Mouse (Mus musculus) left cerebral cortex, postnatal 4 days (tissue): Measurements from ENCODE around the gene Ccdc33. TPM values are rescaled to one million over a fixed set of nuclear protein-coding genes. Genes with fewer than 3 reads are reported as not detected.

Experiments used
- DNase-seq: peaks from one replicate; pipeline ENCODE4 v3.0.0-alpha.2; 2022
- intact Hi-C: fragments of 180-260 bp; cut with DNase I; formaldehyde crosslinking; loops from one replicate; pipeline ENCODE4 v1.15.1; 2025
- total RNA-seq, 2 experiments: library from RNA; stranded (reverse); gene quantifications; 2 replicates each; pipeline ENCODE4 v1.2.3; 2021

The Ccdc33 gene
- total RNA-seq, 2 experiments from 2014 or later = 0.62 to 0.66 TPM

DNA sequence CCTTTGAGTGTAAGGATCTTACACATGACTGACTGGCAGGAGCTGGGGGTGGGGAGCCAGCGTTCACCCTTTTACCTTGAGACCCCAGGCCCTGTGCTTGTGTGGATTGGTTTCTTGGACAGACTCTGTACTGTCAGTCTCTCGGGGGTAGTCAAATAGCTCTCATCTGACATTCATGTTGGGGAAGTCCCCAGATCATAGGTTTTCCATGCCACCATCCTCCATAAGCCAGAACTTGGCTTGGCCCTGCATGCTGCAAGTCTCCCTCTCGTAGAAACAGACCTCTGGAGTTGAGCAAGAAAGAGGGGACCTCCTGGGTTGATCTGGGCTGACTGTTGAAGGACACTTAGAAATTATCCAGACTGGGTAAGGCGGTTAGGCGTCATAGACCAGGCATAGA lies 100.2 kb downstream of the Ccdc33 start:
- intact Hi-C loops = no loop called here
- no peak for DNase-seq

DNA sequence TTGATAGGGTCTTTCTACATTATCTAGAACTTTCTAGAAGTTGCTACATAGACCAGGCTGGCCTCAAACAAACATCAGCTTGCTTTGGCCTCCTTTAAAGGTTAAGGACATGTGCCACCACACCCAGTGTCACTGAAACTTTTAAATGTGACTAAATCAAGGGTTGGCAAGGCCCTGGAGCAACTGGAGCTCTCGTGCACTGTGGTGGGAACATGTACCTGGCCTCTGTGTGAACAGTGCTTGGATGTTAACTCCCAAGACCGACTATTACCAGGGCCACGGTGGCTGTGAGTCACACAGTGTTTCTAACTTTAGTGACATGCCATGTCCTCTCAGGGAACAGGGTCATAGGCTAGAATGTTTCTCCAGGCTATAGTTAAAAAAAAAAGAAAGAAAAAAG lies 101.7 kb downstream of the Ccdc33 start:
- DNase-seq = no peak
- intact Hi-C loops = no loop called here

DNA sequence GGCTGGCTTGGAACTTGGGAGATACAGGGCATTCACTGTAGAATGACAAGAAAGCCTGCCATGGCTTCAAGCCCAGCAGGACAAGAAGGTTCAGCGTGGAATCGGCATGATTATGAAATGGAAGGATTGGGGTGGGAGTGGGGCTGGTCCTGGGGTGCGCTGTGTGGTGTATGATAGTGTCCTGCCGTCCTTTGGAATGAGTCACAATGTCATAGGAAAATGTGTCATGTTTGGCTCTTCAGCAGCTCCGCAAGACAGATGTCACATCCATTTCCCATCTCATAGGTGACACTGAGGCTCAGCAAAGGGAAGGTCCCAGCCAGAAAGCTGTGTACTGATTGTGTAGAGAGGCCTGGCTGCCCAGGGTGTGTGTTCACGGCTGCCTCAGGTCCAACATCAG lies 102.8 kb downstream of the Ccdc33 start:
- intact Hi-C loops = no loop called here
- DNase-seq = no peak

DNA sequence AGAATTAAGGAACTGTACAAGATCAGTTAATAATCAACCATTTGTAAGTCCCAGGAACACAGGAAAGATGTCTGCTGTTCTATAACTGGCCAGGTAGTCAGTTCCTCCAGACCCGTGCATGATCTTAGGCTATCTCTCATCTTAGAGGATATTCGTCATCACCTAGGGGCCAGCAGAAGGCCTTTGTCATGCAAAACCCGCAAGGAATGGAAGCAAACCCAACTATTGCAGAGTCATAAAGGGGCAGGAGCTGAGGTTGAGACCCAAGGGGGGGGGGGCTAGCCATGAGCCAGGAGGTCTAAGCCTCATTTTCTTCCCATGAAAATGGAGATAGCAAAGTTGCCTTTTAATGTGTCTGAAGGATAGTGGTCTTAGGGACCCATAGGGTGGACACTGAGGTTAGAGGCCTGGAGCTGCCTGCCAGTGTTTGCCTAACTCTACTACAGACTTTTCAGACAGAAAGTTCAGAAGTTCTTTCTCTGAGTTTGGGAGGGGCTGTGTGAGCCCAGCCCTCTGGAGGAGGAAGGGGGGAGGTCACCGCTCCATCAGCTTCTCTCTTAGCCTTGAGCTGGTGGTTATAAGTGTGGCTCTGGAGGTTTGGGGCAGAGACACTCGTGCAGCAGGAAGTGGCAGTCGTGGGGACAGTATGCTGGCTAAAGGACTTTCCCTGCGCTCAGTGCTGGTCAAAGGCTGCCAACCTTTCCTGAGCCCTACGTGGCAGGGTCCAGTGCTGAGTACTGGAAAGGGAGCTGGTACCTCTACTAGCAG lies 104.0 kb downstream of the Ccdc33 start:
- no peak for DNase-seq
- intact Hi-C loops = no loop called here

DNA sequence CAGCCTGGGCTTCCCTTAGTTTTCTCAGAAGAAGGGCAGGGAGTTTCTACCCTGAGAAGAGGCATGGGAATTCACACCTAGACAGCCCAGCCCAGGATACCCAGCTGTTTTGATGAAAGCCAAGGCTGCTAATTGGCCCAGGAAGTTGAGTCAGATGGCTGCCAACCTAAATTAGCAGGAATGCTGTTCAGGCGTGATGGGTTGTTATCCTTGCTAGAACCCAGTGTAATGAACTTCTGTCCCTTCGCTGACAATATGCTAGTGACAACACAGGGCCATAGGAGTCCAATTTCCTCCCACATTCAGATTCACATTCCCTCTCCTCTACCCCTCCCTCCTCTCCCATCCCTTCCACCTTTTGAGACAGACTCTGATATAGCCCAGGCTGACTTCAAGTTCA lies 105.7 kb downstream of the Ccdc33 start:
- intact Hi-C loops = no loop called here
- no peak for DNase-seq

DNA sequence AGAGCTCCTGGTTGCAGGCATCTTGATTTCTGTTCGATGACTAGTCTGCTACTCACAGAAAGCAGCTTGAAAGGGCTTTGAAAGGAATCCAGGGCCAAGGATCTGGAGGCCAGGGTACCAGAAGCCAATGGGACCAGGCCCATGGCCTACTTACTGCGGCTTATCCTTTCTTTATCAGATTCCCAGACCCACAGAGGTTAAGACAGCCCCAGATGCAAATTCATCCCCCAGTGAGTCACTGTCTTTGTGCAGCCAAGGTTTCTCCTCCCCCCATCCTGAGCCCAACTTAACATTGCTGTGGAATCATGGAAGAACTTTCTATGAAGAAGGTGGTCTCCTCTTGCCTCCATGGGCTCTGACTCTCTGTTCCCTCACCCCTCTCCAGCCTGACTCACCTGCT lies 106.1 kb downstream of the Ccdc33 start:
- DNase-seq = no peak
- intact Hi-C loops = no loop called here

DNA sequence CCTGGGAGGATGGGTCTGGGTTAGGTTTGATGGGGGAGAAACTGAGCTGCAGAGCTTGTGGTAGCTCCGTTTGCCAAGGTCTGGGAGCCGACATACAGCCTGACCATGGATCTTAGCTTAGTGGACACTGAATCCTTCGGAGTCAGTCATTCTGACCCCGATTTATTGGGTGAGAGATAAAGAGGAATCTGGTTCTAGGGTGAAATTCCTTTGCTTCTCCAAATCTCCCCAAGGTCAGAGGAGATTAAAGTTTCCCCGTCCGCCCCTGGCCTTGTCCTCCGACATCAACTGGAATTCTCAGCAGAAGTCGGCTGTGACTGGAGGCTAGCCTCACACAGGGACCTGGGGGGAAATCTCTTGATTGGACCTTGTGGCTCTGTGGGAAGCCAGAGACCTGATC lies 107.1 kb downstream of the Ccdc33 start:
- no peak for DNase-seq
- intact Hi-C loops = no loop called here

DNA sequence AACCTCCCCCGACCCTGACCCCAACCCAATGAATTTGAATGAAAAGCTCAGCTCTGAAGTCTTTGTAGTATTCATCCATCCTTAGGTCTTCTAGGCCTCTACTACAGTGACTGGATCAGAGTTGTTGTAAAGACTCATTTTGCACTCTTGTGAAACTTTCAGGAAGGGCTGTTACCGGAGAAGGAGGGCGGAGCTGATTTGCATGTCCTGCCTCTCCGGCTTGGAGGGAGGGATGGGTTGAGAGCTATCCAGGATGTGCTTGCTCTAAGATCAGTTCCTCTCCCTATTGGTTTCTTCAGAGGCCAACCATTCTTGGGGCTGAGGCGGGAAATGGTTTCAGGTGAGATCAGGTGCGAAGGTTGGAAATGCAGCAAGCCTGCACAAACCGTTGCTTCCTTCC lies 107.6 kb downstream of the Ccdc33 start:
- intact Hi-C loops = no loop called here
- no peak for DNase-seq

DNA sequence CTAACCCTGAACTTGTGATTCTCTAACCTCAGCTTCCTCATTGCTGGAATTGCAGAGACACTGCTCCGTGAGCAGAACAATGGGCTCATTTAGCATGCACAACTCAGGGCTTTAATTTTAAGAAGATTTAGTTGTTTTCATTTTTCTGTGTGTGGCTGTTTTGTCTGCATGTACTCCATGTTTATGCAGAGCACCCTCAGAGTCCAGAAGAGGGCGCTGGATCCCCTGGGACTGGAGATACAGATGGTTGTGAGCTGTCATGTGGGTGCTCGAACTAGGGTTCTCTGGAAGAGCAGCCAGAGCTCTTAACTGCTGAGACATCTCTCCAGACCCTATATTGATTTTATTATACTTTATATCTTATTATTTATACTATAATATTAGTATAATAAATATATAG lies 109.0 kb downstream of the Ccdc33 start:
- no peak for DNase-seq
- intact Hi-C loops = no loop called here

DNA sequence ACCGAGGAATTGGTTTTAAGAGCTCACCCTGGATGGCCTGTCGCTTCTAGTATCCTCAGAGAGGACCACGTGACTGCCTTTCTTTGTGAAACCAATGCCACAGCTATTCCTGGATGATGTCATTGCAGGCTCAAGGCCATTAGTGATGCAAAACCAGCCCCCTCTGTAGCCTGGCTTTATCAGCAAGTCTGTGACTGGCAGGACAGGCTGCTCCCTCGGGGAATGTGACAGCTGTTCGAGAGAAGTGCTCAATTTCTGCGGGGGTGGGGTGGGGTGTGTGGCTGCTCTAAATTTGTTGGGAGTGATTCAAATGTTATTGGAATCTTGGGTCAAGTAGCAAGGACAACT lies 109.6 kb downstream of the Ccdc33 start:
- peak; percentile 92 for DNase-seq
- intact Hi-C loops = no loop called here

DNA sequence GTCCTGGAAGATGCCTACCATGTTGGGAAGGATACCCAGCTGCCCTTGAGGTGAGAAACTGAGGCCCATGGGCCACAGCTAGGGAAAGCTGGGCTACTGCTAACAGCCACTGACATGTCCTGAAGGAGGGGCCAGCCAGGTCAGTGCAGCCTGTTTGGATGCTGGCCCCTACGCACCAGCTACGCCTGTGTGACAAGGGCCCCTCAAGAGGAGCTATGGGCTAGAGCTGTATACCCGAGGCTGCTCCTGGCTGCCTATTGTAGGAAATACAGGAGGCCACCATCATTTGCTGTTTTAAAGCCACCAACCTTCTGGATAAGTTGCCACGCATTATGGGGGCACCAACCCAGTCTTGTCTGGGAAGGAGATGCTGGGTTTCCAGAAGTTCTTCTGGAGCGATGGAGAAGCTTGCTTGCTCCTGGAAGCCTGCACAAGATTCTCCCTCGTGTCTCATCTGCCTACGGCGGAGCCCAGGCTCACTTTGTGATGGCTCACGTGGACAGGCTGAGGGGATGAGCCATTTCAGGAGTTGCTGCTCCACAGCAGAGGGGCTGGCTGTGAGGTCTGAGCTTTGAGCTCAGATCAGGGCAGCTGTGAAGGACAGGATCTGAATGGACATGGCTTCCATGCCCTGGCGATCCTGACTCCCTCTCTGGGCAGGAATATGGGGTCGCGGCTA lies 110.1 kb downstream of the Ccdc33 start:
- no peak for DNase-seq
- intact Hi-C loops = no loop called here

DNA sequence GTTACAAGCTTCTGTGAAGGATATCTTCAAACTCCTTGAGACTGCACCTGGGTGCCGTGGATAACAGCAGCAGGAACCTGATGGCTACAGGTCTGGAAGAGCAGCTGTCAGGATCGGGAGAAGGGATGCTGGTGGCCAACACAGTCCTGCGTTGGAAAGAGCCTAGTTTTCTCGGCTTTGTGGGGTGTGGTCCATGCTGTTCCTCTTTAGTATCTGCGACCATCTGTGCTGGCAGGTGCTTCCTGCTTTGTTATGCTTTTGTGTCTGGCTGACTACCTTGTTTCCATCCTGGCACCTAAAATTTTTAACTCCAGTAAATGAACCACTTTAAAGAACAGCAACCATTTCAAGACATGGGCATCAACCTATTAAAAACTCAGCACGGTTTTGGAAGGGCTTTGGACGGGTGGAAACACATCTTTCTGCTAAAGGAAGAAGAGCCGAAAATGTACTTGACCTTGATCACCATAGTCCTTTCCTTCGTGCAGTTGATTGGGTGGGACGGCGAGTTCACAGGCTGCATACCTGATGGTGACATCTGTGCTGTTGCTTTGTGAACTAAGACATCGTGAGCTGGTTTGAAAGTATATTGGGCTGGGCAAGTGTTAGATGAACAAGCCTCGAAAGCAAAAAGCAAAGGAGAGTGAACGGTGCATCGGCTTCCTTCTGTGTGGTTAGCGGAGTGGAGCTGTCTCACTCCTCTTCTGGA lies 112.7 kb downstream of the Ccdc33 start, which contains the start of gene Cyp11a1:
Gene Cyp11a1, plus strand, starts transcription at position 659 of the 709 bp plus-strand sequence.
- intact Hi-C loops = no loop called here
- no peak for DNase-seq

DNA sequence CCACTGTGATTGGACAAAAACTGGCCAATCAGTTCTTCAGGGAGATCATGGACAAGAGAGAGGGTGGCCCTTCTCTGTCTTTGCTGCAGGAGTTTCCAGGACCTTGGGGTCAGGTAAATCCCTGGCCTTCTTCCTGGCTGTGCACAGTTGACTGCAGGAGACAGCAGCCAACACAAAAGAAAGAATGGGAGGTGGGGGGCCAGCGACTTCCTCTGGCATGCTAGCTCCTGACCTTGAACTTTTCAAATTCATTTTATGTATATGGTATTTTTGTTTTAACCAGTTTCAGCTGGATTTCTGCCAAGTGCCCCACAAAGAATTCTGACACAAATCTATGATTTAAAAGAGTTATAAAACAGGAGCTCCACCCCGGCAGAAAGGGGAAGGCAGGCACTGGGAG lies 115.4 kb downstream of the Ccdc33 start:
- no peak for DNase-seq
- intact Hi-C loops = no loop called here

DNA sequence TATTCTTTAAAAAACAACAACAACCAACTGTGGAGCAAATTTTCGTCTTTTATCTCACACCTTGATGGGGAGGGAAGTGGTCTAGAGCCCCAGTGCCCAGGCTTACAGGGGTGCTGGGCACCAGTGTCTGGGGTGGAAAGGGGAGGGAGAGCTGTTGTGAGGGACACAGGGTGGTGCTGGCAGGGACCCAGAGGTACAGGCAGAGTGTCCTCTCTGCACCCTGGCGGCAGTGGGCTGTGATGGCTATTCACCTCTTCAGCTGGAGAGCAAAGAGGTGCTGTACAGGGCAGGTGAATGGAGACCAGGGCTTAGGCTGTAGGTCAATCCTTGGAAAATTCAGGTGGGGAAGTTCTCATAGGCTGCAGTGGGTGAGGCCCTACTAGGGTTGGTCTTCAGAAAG lies 118.9 kb downstream of the Ccdc33 start:
- peak; percentile 73 for DNase-seq
- intact Hi-C loops = loop anchor here (5.0 kb wide), 3 partner anchors 47 to 237 kb away; no protein-coding TSS in a partner anchor

DNA sequence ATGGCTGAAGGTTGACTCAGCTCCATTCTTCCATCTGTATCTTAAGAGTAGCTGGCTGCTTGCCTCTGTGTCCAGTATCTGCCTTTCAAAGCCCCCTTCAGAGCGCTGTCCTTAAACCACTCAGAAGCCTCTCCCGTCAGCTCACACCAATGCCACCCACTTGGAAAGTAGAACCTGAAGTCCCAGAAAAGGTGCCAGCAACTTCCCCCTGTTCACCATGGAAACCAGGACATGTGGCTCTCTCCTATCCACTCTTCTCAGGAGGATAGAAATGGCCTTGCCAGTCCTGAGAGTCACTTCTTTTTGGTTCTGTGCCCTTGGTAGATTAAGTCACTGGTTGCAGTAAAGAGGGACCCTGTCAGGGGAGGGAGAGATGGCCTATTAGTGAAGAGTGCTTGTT lies 119.9 kb downstream of the Ccdc33 start:
- no peak for DNase-seq
- intact Hi-C loops = loop anchor here (5.0 kb wide), 3 partner anchors 46 to 236 kb away; no protein-coding TSS in a partner anchor

DNA sequence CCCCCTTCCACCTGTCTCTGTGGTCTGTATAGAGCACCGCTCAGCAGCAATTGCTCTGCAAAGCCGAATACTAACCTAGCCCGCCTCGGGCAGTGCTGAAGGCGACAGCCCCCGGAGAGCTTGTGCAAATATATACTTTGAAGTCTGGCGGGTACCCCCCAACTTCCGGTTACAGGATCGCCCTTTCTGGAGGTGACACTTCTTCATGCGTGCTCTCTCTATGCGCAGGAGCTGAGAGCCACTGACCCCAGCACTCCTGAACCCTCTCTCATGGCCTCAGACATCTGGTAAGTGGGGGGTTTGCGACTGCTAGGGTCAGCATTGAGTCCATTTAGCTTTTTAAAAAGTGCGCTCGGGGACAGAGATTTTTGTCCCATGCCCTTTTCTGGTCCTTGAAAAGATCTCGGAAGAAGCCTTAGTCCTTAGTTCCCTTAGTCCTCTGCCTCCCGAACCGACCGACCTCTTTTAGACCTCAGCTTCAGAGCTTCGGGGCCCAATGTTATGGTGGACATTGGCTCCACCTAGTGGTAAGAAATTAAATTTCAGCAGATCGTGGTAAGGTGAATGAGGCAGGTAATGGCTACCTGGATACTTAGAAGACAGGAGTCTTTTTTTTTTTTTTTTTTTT lies 120.5 kb downstream of the Ccdc33 start:
- peak; percentile 64 for DNase-seq
- intact Hi-C loops = loop anchor here (5.0 kb wide), 3 partner anchors 46 to 236 kb away; no protein-coding TSS in a partner anchor

DNA sequence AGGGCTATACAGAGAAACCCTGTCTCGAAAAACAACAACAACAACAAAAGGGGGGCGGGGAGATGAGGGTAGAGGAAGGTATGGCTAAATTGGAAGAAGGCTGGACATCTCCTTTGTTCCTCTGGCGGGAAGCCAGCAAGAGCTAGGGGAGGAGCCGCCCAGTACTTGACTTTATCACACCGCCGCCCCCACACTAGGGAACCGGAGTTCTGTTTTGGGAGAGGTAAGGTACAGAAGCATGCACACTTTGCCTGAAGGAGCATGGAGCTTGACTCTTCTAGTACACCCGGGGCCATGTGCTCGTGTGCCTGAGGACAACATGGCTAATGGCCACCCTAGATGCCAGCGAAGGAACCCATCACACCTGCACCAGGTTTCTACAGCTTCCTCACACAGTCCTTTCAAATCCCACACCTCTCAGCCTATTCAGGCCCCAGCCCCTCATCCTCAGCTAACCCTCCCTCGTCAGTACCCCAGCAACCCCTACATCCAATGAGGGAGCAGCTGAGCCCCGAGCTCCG lies 121.1 kb downstream of the Ccdc33 start:
- peak; percentile 23 for DNase-seq
- intact Hi-C loops = loop anchor here (2.0 to 5.0 kb wide), 4 partner anchors 45 to 235 kb away; no protein-coding TSS in a partner anchor

DNA sequence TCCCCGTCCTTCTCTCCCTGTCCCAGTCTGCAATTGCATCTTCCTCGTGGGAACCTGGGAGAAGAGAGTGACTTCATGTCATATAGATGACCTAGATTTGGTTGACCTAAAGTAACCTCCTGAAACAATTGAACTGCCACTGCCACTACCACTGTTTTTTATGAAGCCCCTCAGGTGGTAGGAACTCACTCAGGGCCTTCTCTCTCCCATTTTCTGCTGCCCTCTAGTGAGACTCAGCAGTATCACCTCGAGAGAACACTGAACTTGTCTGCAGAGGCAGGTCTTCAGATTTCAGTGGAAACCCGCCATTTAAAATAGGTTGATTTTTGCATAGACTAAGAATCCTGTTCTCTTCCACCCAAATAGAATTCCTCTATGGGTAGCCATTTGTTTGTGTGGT lies 123.3 kb downstream of the Ccdc33 start:
- intact Hi-C loops = loop anchor here (5.0 kb wide), 3 partner anchors 43 to 233 kb away; no protein-coding TSS in a partner anchor
- peak; percentile 47 for DNase-seq

DNA sequence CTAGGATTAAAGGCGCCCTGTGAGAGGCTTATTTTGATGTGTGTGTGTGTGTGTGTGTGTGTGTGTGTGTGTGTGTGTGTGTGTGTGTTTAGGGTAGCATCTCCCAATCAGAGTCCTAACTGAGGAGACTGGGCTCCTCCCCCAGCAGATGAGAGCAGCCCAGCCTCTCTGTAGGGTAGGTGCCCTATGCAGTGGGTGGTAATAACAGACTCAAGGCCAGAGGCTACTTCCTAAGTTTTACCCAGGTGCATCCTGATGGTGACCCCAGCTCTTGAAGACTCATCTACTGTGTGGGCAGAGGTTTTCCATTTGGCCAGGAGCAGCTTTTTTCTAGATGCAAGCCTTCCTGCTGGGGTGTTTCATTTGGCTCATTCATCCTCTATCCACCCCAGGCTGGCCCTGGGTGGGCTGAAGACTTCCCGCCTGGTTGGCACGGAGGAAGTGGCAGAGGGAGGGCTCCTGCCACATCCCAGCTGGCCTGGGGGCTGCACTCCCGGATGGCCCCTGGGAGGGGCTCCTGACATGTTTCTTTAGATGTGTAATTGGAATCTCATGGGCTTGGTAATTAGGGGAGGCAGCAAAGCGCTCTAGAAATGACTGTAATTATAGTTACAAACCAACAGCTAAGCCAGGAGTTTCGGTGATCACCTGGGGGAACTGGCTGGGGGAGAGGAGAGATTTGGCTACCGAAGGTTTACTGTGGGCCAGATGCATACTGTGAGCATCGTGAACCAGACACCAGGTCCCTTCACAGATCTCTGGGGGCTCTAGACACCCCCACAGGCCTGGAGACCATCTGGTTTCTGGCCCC lies 125.6 kb downstream of the Ccdc33 start:
- intact Hi-C loops = no loop called here
- DNase-seq = peak; percentile 79

DNA sequence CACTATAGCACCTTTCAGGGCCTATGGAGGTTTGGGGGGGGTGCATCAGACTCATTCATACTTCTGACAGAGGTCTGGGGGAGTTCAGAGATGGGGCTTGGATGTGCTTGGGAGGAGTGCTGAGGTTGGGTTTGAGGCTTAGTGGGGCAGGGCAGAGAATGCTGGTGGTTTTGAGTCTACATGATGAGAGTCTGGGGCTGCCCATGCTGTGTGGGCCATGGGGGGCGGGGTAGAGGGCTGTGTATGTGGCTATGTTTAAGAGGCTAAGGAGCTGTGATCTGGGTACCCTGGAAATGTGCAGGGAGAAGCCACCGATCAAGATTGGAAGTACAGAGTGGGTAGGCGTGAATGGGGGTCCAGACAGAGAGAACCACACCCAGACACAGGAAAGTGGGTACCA lies 126.6 kb downstream of the Ccdc33 start:
- intact Hi-C loops = no loop called here
- no peak for DNase-seq
